Mouse (Mus musculus): Measurements from ENCODE around the gene Srsf9. TPM values are rescaled to one million over a fixed set of nuclear protein-coding genes. Genes with fewer than 3 reads are reported as not detected.
"Not testable (repeated sequence)": the region's sequence is repeated elsewhere in the genome, so short reads cannot be mapped to it uniquely, and the experiment has no call there.

Gene Srsf9
- polyA plus RNA-seq, 1 experiment from 2014 or later, result 383 TPM

GRCm38 (mm10) chr5:115302190-115302589, 24.8 kb upstream of the Srsf9 start:
- H3K9me3 ChIP-seq; H3K4me3 ChIP-seq (replicated peaks); H3K9ac ChIP-seq; ATAC-seq (ENCODE audit: low FRiP score); H3K27me3 ChIP-seq; H3K27ac ChIP-seq; H3K4me2 ChIP-seq: not testable (repeated sequence)
- Histone ChIP-seq H3K36me3 (replicated peaks) (peaks cover 21% of the 10 kb centered on the region), H3K4me1 (peaks cover 29% of the 10 kb centered on the region)
- 81% methylated on average over 5 of the region's 7 CpGs for WGBS

- 86% methylated on average over 4 of the region's 4 CpGs for WGBS
- no peaks in the 10 kb centered on the region for H3K9me3 ChIP-seq
- H3K4me1 ChIP-seq, result peaks cover 14% of the 10 kb centered on the region
- no peak overlapping the region for H3K4me2 ChIP-seq
- no peak overlapping the region for H3K4me3 ChIP-seq (replicated peaks)
- H3K27me3 ChIP-seq, result no peaks in the 10 kb centered on the region
- H3K9ac ChIP-seq, result no peak overlapping the region
- H3K36me3 ChIP-seq (replicated peaks), result no peaks in the 10 kb centered on the region
- no peak for ATAC-seq (ENCODE audit: low FRiP score)
- no peak overlapping the region for H3K27ac ChIP-seq
Measured at GRCm38 (mm10) chr5:115312354-115312753, 14.6 kb upstream of the Srsf9 start.

GRCm38 (mm10) chr5:115312816-115313667, 13.9 kb upstream of the Srsf9 start:
- Histone ChIP-seq H3K27me3 (no peaks in the 10 kb centered on the region), H3K9ac (0 out of 2 replicates have a peak overlapping the region, but pooled peaks have one; percentile 2), H3K4me1 (peaks cover 21% of the 10 kb centered on the region), H3K36me3 (replicated peaks) (no peaks in the 10 kb centered on the region), H3K4me3 (replicated peaks) (no peak overlapping the region), H3K9me3 (no peaks in the 10 kb centered on the region), H3K4me2 (no peak overlapping the region), H3K27ac (no peak overlapping the region)
- no peak for ATAC-seq (ENCODE audit: low FRiP score)
- WGBS, result 76% methylated on average over 10 of the region's 10 CpGs

GRCm38 (mm10) chr5:115313668-115313943, 13.4 kb upstream of the Srsf9 start:
- Histone ChIP-seq H3K4me3 (replicated peaks) (no peak overlapping the region), H3K27ac (no peak overlapping the region)

GRCm38 (mm10) chr5:115316968-115317644, 9.9 kb upstream of the Srsf9 start:
- Histone ChIP-seq H3K4me1 (peaks cover 39% of the 10 kb centered on the region), H3K36me3 (replicated peaks) (no peaks in the 10 kb centered on the region), H3K9me3 (no peaks in the 10 kb centered on the region), H3K9ac (peak overlapping the region; percentile 33; the same call in 1 of the 2 replicates), H3K27me3 (peaks cover 5% of the 10 kb centered on the region; the same call in 1 of the 2 replicates), H3K4me3 (replicated peaks) (no peak overlapping the region), H3K27ac (peak overlapping the region; percentile 89), H3K4me2 (peak overlapping the region; percentile 24)
- 3% methylated on average over 14 of the region's 14 CpGs for WGBS
- ATAC-seq (ENCODE audit: low FRiP score), result peak; percentile 65

More at GRCm38 (mm10) chr5:115313668-115313943, 13.4 kb upstream of the Srsf9 start:
- H3K27me3 ChIP-seq, result peaks cover 1% of the 10 kb centered on the region; the same call in 1 of the 2 replicates
- H3K9ac ChIP-seq, result peak overlapping the region; percentile 2; the same call in 1 of the 2 replicates
- no peak overlapping the region for H3K4me2 ChIP-seq
- no peaks in the 10 kb centered on the region for H3K9me3 ChIP-seq
- H3K4me1 ChIP-seq, result peaks cover 26% of the 10 kb centered on the region
- no peak for ATAC-seq (ENCODE audit: low FRiP score)
- WGBS, result 53% methylated on average over 5 of the region's 5 CpGs
- no peaks in the 10 kb centered on the region for H3K36me3 ChIP-seq (replicated peaks)

- WGBS, result 4% methylated on average over 10 of the region's 10 CpGs
- Histone ChIP-seq H3K9ac (no peak overlapping the region), H3K27ac (peak overlapping the region; percentile 89)
Measured at GRCm38 (mm10) chr5:115317645-115318328, 9.2 kb upstream of the Srsf9 start.

GRCm38 (mm10) chr5:115319004-115319940, 7.7 kb upstream of the Srsf9 start:
- Histone ChIP-seq H3K4me2 (peak overlapping the region; percentile 75), H3K4me1 (peaks cover 32% of the 10 kb centered on the region), H3K9me3 (no peaks in the 10 kb centered on the region), H3K27me3 (peaks cover 5% of the 10 kb centered on the region; the same call in 1 of the 2 replicates), H3K9ac (peak overlapping the region; percentile 46), H3K36me3 (replicated peaks) (no peaks in the 10 kb centered on the region), H3K27ac (peak overlapping the region; percentile 74), H3K4me3 (replicated peaks) (peak overlapping the region; percentile 38)
- peak; percentile 66 for ATAC-seq (ENCODE audit: low FRiP score)
- WGBS, result under 1% methylated on average over 21 of the region's 22 CpGs

More at GRCm38 (mm10) chr5:115317645-115318328, 9.2 kb upstream of the Srsf9 start:
- peaks cover 39% of the 10 kb centered on the region for H3K4me1 ChIP-seq
- H3K36me3 ChIP-seq (replicated peaks), result no peaks in the 10 kb centered on the region
- H3K9me3 ChIP-seq, result no peaks in the 10 kb centered on the region
- peaks cover 5% of the 10 kb centered on the region; the same call in 1 of the 2 replicates for H3K27me3 ChIP-seq
- peak overlapping the region; percentile 24 for H3K4me2 ChIP-seq
- H3K4me3 ChIP-seq (replicated peaks), result no peak overlapping the region
- peak; percentile 59 for ATAC-seq (ENCODE audit: low FRiP score)

GRCm38 (mm10) chr5:115326256-115326831, 633 bp upstream of the Srsf9 start:
- H3K36me3 ChIP-seq (replicated peaks), result peaks cover 18% of the 10 kb centered on the region
- H3K4me1 ChIP-seq, result peaks cover 26% of the 10 kb centered on the region
- peak overlapping the region; percentile 89 for H3K4me2 ChIP-seq
- 37% methylated on average over 11 of the region's 11 CpGs for WGBS
- H3K27me3 ChIP-seq, result no peaks in the 10 kb centered on the region
- ATAC-seq (ENCODE audit: low FRiP score), result peak; percentile 18
- H3K27ac ChIP-seq, result peak overlapping the region; percentile 89
- no peaks in the 10 kb centered on the region for H3K9me3 ChIP-seq
- peak overlapping the region; percentile 97 for H3K4me3 ChIP-seq (replicated peaks)
- H3K9ac ChIP-seq, result peak overlapping the region; percentile 96

GRCm38 (mm10) chr5:115327610-115328548, 902 bp downstream of the Srsf9 start:
- Histone ChIP-seq H3K9me3 (no peaks in the 10 kb centered on the region), H3K4me3 (replicated peaks) (peak overlapping the region; percentile 97), H3K27ac (peak overlapping the region; percentile 89), H3K4me1 (peaks cover 26% of the 10 kb centered on the region), H3K27me3 (no peaks in the 10 kb centered on the region), H3K9ac (peak overlapping the region; percentile 96), H3K4me2 (peak overlapping the region; percentile 89), H3K36me3 (replicated peaks) (peaks cover 33% of the 10 kb centered on the region)
- under 1% methylated on average over 52 of the region's 55 CpGs for WGBS
- peak; percentile 44; the same call in 1 of the 2 replicates for ATAC-seq (ENCODE audit: low FRiP score)

- Histone ChIP-seq H3K4me1 (peaks cover 24% of the 10 kb centered on the region), H3K36me3 (replicated peaks) (peaks cover 64% of the 10 kb centered on the region), H3K27me3 (no peaks in the 10 kb centered on the region), H3K9ac (no peak overlapping the region), H3K4me2 (no peak overlapping the region), H3K9me3 (no peaks in the 10 kb centered on the region), H3K27ac (no peak overlapping the region), H3K4me3 (replicated peaks) (no peak overlapping the region)
- 88% methylated on average over 9 of the region's 9 CpGs for WGBS
- ATAC-seq (ENCODE audit: low FRiP score), result no peak
Measured at GRCm38 (mm10) chr5:115330955-115331354, 4.0 kb downstream of the Srsf9 start.

All from forebrain, embryonic 12.5 days (tissue).